Mouse (Mus musculus) left cerebral cortex, postnatal 10 days (tissue): ENCODE data around the gene Rab8b. TPM values are rescaled to one million over a fixed set of nuclear protein-coding genes. Genes with fewer than 3 reads are reported as not detected.
"Not testable (repeated sequence)": the region's sequence is repeated elsewhere in the genome, so short reads cannot be mapped to it uniquely, and the experiment has no call there.

Experiments
- DNase-seq, 2 experiments: peaks; one replicate each; pipeline ENCODE4 v3.0.0; 2021 to 2022; ENCODE audit warnings: low spot score in 2 of 2, mixed read lengths in 1 of 2; ENCODE audit errors: extremely low spot score in 1 of 2
- intact Hi-C: fragments of 180-260 bp; cut with DNase I; formaldehyde crosslinking; loops from one replicate; pipeline ENCODE4 v1.15.1; 2025
- total RNA-seq, 2 experiments: library from RNA; stranded (reverse); gene quantifications; 2 replicates each; pipeline ENCODE4 v1.2.3; 2021

Gene Rab8b
- total RNA-seq, 2 experiments from 2014 or later, result 21.8 TPM

GRCm38 (mm10) chr9:66895995-66896394, 23.5 kb downstream of the Rab8b start:
- no peak for DNase-seq
- intact Hi-C loops, result no loop called here

GRCm38 (mm10) chr9:66895035-66895779, 24.3 kb downstream of the Rab8b start:
- intact Hi-C loops, result no loop called here
- no peak for DNase-seq

GRCm38 (mm10) chr9:66894421-66894820, 25.1 kb downstream of the Rab8b start:
- DNase-seq, result no peak
- intact Hi-C loops, result loop anchor here (5.0 kb wide), 1 partner anchor 193 kb away; no protein-coding TSS in a partner anchor

DNA sequence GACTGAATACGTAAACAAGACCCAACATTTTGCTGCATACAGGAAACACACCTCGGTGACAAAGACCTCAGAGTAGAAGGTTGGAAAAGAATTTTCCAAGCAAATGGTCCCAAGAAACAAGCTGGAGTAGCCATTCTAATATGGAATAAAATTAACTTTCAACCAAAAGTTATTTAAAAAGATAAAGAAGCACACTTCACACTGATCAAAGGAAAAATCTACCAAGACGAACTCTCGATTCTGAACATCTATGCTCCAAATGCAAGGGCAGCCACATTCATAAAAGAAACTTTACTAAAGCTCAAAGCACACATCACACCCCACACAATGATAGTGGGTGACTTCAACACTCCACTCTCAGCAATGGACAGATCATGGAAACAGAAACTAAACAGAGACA, 27.0 kb downstream of the Rab8b start:
- intact Hi-C loops, result loop anchor here (5.0 kb wide), 1 partner anchor 195 kb away; no protein-coding TSS in a partner anchor
- DNase-seq, result not testable (repeated sequence)

DNA sequence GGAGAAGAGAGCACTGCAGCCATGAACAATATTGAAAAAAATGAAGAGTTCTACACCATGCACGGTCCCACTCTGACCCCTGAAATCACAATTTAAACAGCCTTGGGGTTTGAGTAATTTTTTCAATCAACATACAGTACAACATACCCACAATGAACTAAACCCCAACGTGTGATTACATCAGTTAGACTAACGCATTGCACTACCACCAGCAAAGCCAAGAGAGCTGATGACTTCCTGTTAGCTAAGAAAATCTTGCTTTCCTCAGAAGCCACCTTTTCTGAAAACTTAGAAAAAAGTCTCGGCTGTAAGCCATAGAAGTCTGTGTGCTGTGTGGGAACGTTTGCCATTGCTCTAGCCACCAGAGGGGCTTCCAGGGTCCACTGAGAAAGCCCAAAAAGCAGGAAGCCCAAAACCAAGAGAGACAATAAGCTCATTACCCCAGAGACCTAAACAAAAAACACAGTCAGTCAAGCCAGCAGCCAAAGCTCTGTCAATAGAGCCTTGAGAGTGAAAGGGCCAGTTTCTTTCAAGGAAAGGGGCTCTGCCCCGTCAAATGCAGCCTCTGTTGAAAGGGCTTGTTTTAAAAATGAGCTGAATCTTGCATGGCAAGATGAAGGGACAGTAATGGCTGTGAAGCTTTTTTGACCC, 31.4 kb downstream of the Rab8b start:
- intact Hi-C loops, result loop anchor here (10.0 kb wide), 1 partner anchor 47 kb away; no protein-coding TSS in a partner anchor
- DNase-seq, result no peak

- intact Hi-C loops, result loop anchor here (10.0 kb wide), 1 partner anchor 47 kb away; no protein-coding TSS in a partner anchor
Measured at GRCm38 (mm10) chr9:66887301-66887902, 32.1 kb downstream of the Rab8b start.

DNA sequence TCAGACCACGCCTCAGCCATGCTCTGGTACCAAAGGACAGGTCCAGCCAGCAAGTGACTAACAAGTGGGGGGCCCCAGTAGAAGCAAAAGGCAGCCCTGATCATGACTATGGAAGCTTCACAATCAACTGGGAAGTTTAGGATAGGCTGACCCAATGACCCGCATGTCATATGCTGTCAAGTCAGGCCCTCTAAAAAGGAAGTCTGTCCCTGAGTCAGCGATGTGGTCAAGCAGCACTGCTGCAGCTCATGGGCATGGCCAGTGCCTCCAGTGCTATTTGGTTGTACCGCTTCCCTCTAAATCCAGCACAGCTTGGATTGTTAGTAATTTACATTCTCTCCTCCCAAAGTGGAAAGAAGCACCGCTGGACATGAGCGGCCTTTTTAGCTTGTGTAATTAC, 32.7 kb downstream of the Rab8b start:
- DNase-seq, result no peak
- intact Hi-C loops, result loop anchor here (10.0 kb wide), 1 partner anchor 48 kb away; no protein-coding TSS in a partner anchor

More at GRCm38 (mm10) chr9:66887301-66887902, 32.1 kb downstream of the Rab8b start:
- no peak for DNase-seq

- intact Hi-C loops, result loop anchor here (10.0 kb wide), 1 partner anchor 48 kb away; no protein-coding TSS in a partner anchor
- DNase-seq, result no peak
Measured at GRCm38 (mm10) chr9:66886366-66886765, 33.1 kb downstream of the Rab8b start.

GRCm38 (mm10) chr9:66884609-66885008, 34.9 kb downstream of the Rab8b start:
- intact Hi-C loops, result loop anchor here (10.0 kb wide), 1 partner anchor 50 kb away; no protein-coding TSS in a partner anchor
- no peak for DNase-seq

DNA sequence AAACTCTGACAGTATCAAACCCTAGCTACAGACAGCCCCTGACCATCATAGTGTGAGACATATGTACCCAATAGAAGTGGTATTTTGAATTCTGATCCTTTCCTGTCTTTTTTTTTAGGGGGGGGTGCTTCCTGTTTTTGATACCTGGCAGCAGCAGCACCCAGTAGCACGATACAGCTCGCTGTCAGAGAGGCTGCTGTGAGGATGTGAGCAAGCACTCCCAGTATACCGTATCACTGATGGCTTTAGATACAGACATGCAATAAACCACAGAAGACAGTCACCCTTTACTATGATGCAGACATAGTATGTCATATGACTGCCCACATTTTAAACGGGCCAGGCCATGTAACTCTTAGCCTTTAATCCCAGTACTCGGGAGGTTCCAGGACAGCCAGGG, 36.0 kb downstream of the Rab8b start:
- no peak for DNase-seq
- intact Hi-C loops, result loop anchor here (10.0 kb wide), 1 partner anchor 51 kb away; no protein-coding TSS in a partner anchor

DNA sequence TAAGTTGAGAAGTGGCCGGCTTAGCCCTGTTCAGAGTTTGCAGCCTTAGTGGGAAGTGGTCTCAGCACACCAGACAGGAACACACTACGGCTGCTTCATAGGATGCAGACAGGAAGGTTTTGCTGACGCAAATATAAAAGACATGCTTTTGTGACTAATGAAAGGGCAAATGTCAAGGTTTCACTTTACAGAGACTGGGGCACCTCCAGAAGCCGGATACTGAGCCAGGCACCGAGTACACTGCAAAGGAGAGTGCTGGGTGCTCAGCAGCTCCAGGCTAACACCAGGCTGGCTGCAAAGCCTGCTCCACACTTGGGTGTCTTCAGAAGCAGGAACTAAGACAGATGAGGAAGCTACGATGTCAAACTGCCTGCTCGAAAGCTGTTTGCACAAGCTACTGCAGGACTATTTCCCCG, 37.1 kb downstream of the Rab8b start:
- no peak for DNase-seq
- intact Hi-C loops, result loop anchor here (10.0 kb wide), 1 partner anchor 52 kb away; no protein-coding TSS in a partner anchor

GRCm38 (mm10) chr9:66881858-66882257, 37.6 kb downstream of the Rab8b start:
- intact Hi-C loops, result loop anchor here (10.0 kb wide), 1 partner anchor 53 kb away; no protein-coding TSS in a partner anchor
- DNase-seq, result no peak

DNA sequence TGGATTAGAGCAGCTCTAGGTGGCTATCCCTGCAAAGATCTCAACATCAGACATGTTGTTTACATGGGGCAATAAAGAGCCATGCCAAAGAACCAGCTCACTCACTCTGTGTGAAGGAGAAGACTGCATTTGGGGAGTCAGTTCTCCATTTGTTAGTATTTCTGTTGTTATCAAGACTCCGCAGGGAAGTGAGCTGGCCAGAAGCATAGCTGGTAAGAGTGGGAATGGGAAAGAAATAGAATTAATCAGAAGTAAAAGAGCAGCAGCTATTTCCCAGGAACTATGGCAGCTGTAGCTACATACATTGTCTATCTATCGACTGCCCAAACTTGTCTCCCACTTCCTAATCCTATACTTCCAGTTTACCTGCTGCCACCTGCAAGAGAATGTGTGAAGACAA, 38.7 kb downstream of the Rab8b start:
- intact Hi-C loops, result loop anchor here (10.0 kb wide), 1 partner anchor 54 kb away; no protein-coding TSS in a partner anchor
- no peak for DNase-seq

GRCm38 (mm10) chr9:66879486-66879885, 40.0 kb downstream of the Rab8b start:
- DNase-seq, result no peak
- intact Hi-C loops, result no loop called here

GRCm38 (mm10) chr9:66878899-66879298, 40.6 kb downstream of the Rab8b start:
- intact Hi-C loops, result no loop called here
- no peak for DNase-seq

DNA sequence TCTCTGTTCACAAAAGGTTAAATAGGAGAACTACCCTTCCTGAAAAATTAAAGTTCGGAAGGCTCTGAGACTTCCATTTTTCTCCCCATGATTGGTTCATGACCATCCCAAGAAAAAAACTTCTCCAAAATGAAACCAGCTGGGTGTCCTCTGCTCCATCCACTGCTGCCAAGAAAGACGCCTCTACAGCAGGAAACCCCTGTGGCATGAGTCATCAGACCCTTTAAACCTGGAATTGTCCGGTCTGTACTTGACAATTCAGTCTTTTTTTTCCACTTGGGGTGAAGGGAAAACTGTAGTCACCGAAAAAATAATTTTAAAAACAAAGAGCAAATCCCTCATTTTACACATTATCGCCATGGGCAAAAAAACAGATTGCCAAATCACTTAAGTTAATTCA, 42.9 kb downstream of the Rab8b start:
- peak in 1 of 2 experiments; percentile 37 for DNase-seq
- intact Hi-C loops, result no loop called here

DNA sequence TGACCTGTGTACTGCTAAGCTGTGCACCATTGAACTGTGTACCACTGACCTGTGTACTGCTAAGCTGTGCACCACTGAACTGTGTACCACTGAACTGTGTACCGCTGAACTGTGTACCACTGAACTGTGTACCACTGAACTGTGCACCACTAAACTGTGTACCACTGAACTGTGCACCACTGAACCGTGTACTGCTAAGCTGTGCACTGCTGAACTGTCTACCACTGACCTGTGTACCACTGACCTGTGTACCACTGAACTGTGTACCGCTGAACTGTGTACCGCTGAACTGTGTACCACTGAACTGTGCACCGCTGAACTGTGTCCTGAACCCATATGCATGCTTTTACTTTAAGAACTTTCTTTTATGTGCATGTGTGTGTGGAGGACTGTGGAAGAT, 45.2 kb downstream of the Rab8b start:
- DNase-seq, result no peak
- intact Hi-C loops, result no loop called here

DNA sequence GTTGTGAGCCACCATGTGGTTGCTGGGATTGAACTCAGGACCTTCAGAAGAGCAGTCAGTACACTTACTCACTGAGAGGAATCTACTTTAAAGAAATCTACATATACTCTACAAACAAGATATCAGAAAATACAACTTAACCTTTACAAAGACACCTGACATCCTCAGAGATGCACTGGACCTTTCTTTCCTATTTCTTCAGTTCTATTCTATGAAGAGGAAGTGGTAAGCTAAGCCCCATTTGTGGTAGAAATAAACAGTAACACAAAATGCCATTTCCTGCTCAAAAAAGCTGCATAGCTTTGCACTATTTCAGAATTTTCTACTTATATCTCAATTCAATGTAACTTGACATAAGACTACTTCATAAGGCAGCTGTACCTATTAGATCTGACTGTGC, 46.0 kb downstream of the Rab8b start:
- intact Hi-C loops, result no loop called here
- DNase-seq, result no peak

- DNase-seq, intact Hi-C loops: not testable (repeated sequence)
Measured at GRCm38 (mm10) chr9:66873009-66873408, 46.5 kb downstream of the Rab8b start.
